Mouse (Mus musculus) liver, postnatal 0 days (tissue): ENCODE data around the gene Tec. TPM values are rescaled to one million over a fixed set of nuclear protein-coding genes. Genes with fewer than 3 reads are reported as not detected.

Experiments
- ATAC-seq: fragments of 200-750 bp; cut with Nextera tagmentation; 2 replicates; pipeline ENCODE4 v1.8.0; 2017; ENCODE audit warnings: mild to moderate bottlenecking, moderate library complexity
- DNase-seq: peaks from one replicate; pipeline ENCODE4 v3.0.0-alpha.2; 2016
- H3K27ac ChIP-seq: fragments of 300-500 bp; sonication (generic); 2 replicates; pipeline ENCODE4 v1.5.1; 2014; ENCODE audit warnings: antibody characterized with exemption, moderate library complexity, mild to moderate bottlenecking, low read depth
- H3K27me3 ChIP-seq: fragments of 300-500 bp; sonication (generic); 2 replicates; pipeline ENCODE4 v1.6.1; 2014; ENCODE audit warnings: low read length, control low read depth, mixed read lengths; ENCODE audit not compliant: insufficient read depth
- H3K36me3 ChIP-seq: fragments of 300-500 bp; sonication (generic); replicated peaks from 2 replicates; pipeline ENCODE4 v1.6.1; 2014; ENCODE audit warnings: mild to moderate bottlenecking, control low read depth, low read length, moderate library complexity, mixed read lengths; ENCODE audit not compliant: insufficient read depth
- H3K4me1 ChIP-seq: fragments of 300-500 bp; sonication (generic); 2 replicates; pipeline ENCODE4 v1.6.1; 2014; ENCODE audit warnings: antibody characterized with exemption, mild to moderate bottlenecking, control low read depth; ENCODE audit not compliant: insufficient read depth
- H3K4me2 ChIP-seq: fragments of 300-500 bp; sonication (generic); 2 replicates; pipeline ENCODE4 v1.6.1; 2014; ENCODE audit warnings: low read depth, mild to moderate bottlenecking, low read length, moderate library complexity, mixed read lengths
- H3K4me3 ChIP-seq: fragments of 300-500 bp; sonication (generic); 2 replicates; pipeline ENCODE4 v1.5.1; 2014; ENCODE audit warnings: low read depth, low read length
- H3K9ac ChIP-seq: fragments of 300-500 bp; sonication (generic); replicated peaks from 2 replicates; pipeline ENCODE4 v1.6.1; 2014; ENCODE audit warnings: mild to moderate bottlenecking, moderate library complexity
- H3K9me3 ChIP-seq: fragments of 300-500 bp; sonication (generic); 2 replicates; pipeline ENCODE4 v1.6.1; 2016; ENCODE audit warnings: mild to moderate bottlenecking, control low read depth, low read length, mixed read lengths
- CTCF ChIP-seq: sonication (generic); IDR thresholded peaks from 2 replicates; pipeline ENCODE4 v1.5.1; 2016; ENCODE audit warnings: antibody characterized with exemption, low read depth
- EP300 ChIP-seq: IDR thresholded peaks from 2 replicates; pipeline ENCODE4 v1.6.1; 2016; ENCODE audit warnings: antibody characterized with exemption, low read depth, mild to moderate bottlenecking
- WGBS: fragments of 180-500 bp; shearing (Covaris S2); extraction: QIAGEN DNeasy Blood & Tissue Kit; methylation state at CpG from one replicate; pipeline ENCODE4 v1.1.7; 2014; ENCODE audit not compliant: insufficient replicate concordance; 5-methylcytosine and 5-hydroxymethylcytosine counted together
- polyA plus RNA-seq: library from polyadenylated mRNA; unstranded; fragments of >200 nt; fragmentation: Nextera tagmentation; extraction: Ambion mirVana; gene quantifications from 2 replicates; pipeline ENCODE4 v1.2.1, GENCODE M21; 2015

Gene Tec
- polyA plus RNA-seq, 1 experiment from 2014 or later = 9.2 TPM

DNA sequence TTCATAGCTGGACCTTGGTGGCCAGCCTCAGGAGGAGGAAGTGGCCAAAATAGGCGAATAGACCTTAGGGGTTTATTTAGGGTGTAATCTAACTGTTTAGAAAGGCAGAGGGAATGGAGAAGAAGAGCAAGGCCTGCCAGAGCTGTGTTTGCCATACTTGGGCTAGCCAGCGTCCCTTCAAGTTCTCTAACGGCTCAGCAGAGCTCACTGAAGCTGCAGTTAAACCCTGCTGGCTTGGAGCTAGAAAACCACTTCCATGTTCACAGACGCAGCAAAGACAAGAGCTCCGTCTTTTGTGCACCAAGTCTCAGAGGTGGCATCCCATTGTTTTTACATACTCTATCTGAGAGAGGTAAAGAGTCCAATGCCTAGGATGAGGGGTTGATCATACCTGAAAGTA is 118.1 kb downstream of the Tec start:
- ATAC-seq (no peak), DNase-seq (no peak)
- Histone ChIP-seq H3K9ac (no peak overlapping the region), H3K27ac (no peak overlapping the region), H3K36me3 (peaks cover 2% of the 10 kb centered on the region; the same call in 1 of the 2 replicates), H3K4me3 (no peak overlapping the region), H3K4me1 (no peaks in the 10 kb centered on the region), H3K4me2 (no peak overlapping the region), H3K9me3 (no peaks in the 10 kb centered on the region), H3K27me3 (no peaks in the 10 kb centered on the region)
- 70% methylated on average over 5 of the region's 5 CpGs for WGBS
- TF ChIP-seq CTCF = no peak
- TF ChIP-seq EP300 = no peak

GRCm38 (mm10) chr5:72748659-72749265 is 119.5 kb downstream of the Tec start:
- WGBS = 58% methylated on average over 7 of the region's 7 CpGs
- Histone ChIP-seq H3K27ac (no peak overlapping the region), H3K4me2 (no peak overlapping the region), H3K27me3 (no peaks in the 10 kb centered on the region), H3K4me1 (no peaks in the 10 kb centered on the region), H3K4me3 (no peak overlapping the region), H3K9ac (no peak overlapping the region), H3K9me3 (no peaks in the 10 kb centered on the region), H3K36me3 (no peaks in the 10 kb centered on the region; the same call in 1 of the 2 replicates)
- no peak for TF ChIP-seq CTCF
- no peak for TF ChIP-seq EP300
- ATAC-seq (no peak; the same call in 1 of the 2 replicates), DNase-seq (no peak)

DNA sequence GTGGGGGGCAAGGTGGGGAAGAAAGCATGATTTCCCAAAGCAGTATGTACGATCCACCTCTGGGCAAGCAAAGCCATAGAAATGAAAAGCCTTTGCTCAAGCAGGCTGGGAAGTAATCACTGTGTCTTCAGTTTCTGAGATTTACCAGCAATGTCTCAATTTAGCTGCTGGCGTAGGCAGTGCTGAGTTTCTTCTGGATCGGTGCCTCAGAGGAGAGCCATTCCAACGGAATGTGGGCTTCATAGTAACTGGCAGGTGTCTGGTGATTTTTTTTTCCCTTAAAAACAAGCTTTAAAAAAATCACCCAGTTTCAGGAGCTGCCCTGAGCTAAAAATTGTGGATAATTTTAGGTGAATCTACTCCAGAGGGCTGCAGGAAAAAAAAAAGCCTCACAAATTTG is 120.9 kb downstream of the Tec start:
- no peak overlapping the region for H3K9ac ChIP-seq
- no peak overlapping the region for H3K27ac ChIP-seq
- no peak for TF ChIP-seq EP300
- no peak for TF ChIP-seq CTCF
- no peaks in the 10 kb centered on the region for H3K27me3 ChIP-seq
- no peaks in the 10 kb centered on the region for H3K4me1 ChIP-seq
- ATAC-seq = no peak
- 74% methylated on average over 4 of the region's 4 CpGs for WGBS
- no peaks in the 10 kb centered on the region for H3K36me3 ChIP-seq
- DNase-seq = no peak
- H3K9me3 ChIP-seq = no peaks in the 10 kb centered on the region
- no peak overlapping the region for H3K4me3 ChIP-seq
- H3K4me2 ChIP-seq = no peak overlapping the region

DNA sequence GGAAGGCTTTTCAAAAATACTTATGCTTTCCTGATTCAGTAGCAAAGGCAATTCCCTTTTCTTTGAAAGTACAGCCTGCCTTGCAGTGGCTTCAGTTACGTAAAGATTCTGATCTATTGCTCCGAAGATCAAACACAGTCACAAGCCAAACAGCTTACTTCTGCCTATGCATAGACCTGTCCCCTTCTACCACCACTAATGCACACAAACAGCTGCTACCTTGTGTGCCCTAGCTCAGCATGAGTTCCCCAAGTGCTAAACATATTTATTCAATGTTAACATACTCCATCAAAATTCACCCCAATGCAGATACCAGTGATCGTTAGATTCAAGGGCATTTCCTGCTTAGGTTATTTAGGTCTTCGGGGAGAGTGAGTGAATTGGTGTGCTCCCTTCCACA is 121.8 kb downstream of the Tec start:
- H3K9me3 ChIP-seq = no peaks in the 10 kb centered on the region
- H3K4me3 ChIP-seq = no peak overlapping the region
- ATAC-seq = no peak
- no peak overlapping the region for H3K4me2 ChIP-seq
- no peak overlapping the region for H3K9ac ChIP-seq
- H3K27ac ChIP-seq = no peak overlapping the region
- 55% methylated on average over 4 of the region's 4 CpGs for WGBS
- no peaks in the 10 kb centered on the region for H3K36me3 ChIP-seq
- no peak for DNase-seq
- no peaks in the 10 kb centered on the region for H3K4me1 ChIP-seq
- H3K27me3 ChIP-seq = no peaks in the 10 kb centered on the region
- TF ChIP-seq CTCF = no peak
- no peak for TF ChIP-seq EP300

- Histone ChIP-seq H3K36me3 (no peaks in the 10 kb centered on the region), H3K27ac (no peak overlapping the region), H3K4me1 (no peaks in the 10 kb centered on the region), H3K9ac (no peak overlapping the region), H3K4me3 (no peak overlapping the region), H3K27me3 (no peaks in the 10 kb centered on the region), H3K4me2 (no peak overlapping the region), H3K9me3 (no peaks in the 10 kb centered on the region)
- no peak for TF ChIP-seq CTCF
- TF ChIP-seq EP300 = no peak
- DNase-seq (no peak), ATAC-seq (no peak)
- 88% methylated on average over 6 of the region's 6 CpGs for WGBS
Measured at GRCm38 (mm10) chr5:72743103-72743502, 125.2 kb downstream of the Tec start.

- Histone ChIP-seq H3K9me3 (no peaks in the 10 kb centered on the region), H3K4me1 (no peaks in the 10 kb centered on the region), H3K27me3 (no peaks in the 10 kb centered on the region), H3K4me2 (no peak overlapping the region), H3K4me3 (no peak overlapping the region), H3K27ac (no peak overlapping the region), H3K36me3 (no peaks in the 10 kb centered on the region), H3K9ac (no peak overlapping the region)
- WGBS = 54% methylated on average over 7 of the region's 7 CpGs
- ATAC-seq (no peak), DNase-seq (no peak)
- no peak for TF ChIP-seq CTCF
- no peak for TF ChIP-seq EP300
Measured at GRCm38 (mm10) chr5:72736868-72737267, 131.4 kb downstream of the Tec start.
